Mouse (Mus musculus): Measurements from ENCODE around the gene Bak1. TPM values are rescaled to one million over a fixed set of nuclear protein-coding genes. Genes with fewer than 3 reads are reported as not detected.

Gene Bak1
- total RNA-seq (2017), result 39.5 to 56.8 TPM (median 45.8 TPM) in 3 replicates

GRCm38 (mm10) chr17:27028909-27029308, at the start of gene Bak1:
Gene Bak1, minus strand, starts transcription at chr17:27029009.
- ATAC-seq (replicated peaks; ENCODE audit: insufficient number of reproducible peaks, low FRiP score, low TSS enrichment, poor library complexity, severe bottlenecking), result no peak

- no peak for ATAC-seq (replicated peaks; ENCODE audit: insufficient number of reproducible peaks, low FRiP score, low TSS enrichment, poor library complexity, severe bottlenecking)
These were observed 49.7 kb upstream of the Bak1 start for GRCm38 (mm10) chr17:27078499-27078898.

DNA sequence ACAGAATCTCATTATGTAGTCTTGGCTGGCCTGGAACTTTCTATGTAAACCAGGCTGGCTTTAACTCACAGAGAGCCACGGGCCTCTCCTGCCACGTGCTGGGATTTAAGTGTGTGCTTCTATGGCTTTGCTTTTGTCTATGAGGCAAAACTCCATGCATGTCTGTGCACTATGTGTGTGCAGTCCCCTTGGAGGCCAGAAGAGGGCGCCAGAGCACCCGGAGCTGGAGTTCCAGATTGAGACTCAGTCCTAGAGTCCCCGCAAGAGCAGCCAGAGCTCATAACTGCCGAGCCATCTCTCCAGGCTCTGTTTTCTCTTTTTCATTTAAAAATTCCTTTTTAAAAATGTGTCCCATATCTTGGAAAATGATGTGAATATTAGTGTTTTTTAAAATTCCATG, 49.1 kb upstream of the Bak1 start:
- ATAC-seq (replicated peaks; ENCODE audit: insufficient number of reproducible peaks, low FRiP score, low TSS enrichment, poor library complexity, severe bottlenecking), result no peak

DNA sequence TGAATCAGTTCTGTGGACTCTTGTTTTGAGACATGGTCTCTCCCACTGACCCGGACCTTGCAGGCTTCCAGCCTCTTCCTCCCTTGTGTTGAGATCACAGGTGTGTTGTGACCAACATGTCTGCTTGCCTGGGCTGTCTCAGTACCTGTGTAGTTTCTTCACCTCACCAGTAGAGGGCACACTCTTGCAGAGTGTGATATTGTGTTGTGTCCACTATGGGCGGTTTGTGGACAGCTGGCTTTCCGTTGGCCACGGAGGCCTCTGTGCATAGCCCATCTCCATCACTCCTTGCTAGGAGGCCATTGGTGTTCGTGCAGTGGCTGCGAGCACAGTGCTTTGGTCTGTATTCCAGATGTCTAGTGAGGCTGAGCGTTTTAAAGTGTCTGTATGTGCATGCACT, 48.3 kb upstream of the Bak1 start:
- ATAC-seq (replicated peaks; ENCODE audit: insufficient number of reproducible peaks, low FRiP score, low TSS enrichment, poor library complexity, severe bottlenecking), result no peak

DNA sequence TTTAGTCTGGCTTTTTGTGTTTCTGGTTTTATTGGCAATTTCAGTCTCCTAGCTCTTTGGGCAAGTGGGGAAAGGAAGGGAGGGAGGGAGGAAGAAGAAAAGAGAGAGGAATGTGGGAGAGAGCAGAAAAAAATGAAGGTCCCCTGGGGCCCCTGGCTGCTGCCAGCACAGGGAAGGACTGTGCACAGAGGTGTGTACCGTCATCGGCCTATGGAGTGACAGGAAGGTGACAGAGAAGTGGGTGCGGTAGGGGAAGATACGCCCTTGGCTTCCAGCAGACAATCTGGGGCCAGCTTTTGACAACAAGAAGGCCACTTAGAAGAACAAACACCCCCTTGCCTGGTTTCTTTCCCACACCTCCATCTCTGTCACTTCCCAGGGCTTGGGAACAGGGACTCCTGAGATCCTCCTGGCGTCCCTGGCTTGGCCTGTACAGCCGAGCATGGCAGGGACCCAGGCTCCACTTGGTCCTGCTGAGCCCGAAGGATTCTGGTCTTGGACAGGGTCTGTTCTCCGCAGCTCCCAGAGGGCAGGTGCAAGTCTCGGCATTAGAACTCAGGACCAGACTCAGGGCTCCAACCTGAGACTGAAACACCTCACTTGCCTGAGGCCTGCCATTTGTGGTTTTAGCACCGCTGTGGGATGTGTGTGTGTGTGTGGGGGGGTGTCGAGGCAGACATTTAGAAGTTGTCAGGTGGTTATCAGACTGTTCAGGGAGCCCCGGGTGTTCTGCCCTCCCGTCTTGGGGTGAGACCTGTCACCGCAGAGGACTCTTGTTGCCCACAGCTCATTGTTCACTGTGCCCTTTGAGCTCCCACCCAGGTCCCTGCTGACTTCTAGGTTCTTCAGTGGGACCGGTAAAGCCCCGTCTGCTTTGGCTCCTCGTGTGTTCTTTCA, 46.3 kb upstream of the Bak1 start:
- ATAC-seq (replicated peaks; ENCODE audit: insufficient number of reproducible peaks, low FRiP score, low TSS enrichment, poor library complexity, severe bottlenecking), result no peak

GRCm38 (mm10) chr17:27074236-27074635, 45.4 kb upstream of the Bak1 start:
- ATAC-seq (replicated peaks; ENCODE audit: insufficient number of reproducible peaks, low FRiP score, low TSS enrichment, poor library complexity, severe bottlenecking), result peak; percentile 76

GRCm38 (mm10) chr17:27073778-27074177, 45.0 kb upstream of the Bak1 start:
- no peak for ATAC-seq (replicated peaks; ENCODE audit: insufficient number of reproducible peaks, low FRiP score, low TSS enrichment, poor library complexity, severe bottlenecking)

DNA sequence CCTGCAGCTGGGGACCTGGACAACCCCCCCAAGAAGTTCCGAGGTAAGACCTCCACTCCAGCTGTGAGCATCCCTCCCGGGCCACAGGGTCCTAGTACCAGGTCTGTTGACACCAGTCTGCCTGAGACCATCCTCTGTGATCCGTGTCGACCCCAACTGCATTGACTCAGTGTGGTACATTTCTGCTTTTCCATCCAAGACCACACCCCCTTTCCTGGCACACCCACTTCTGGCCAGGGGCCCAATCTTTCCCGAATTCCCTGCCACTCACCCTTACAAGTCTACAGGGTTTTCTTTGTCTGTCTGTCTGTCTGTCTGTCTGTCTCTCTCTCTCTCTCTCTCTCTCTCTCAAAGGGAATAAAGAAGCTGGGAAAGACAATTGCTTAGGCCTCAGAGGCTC, 44.3 kb upstream of the Bak1 start:
- ATAC-seq (replicated peaks; ENCODE audit: insufficient number of reproducible peaks, low FRiP score, low TSS enrichment, poor library complexity, severe bottlenecking), result no peak

DNA sequence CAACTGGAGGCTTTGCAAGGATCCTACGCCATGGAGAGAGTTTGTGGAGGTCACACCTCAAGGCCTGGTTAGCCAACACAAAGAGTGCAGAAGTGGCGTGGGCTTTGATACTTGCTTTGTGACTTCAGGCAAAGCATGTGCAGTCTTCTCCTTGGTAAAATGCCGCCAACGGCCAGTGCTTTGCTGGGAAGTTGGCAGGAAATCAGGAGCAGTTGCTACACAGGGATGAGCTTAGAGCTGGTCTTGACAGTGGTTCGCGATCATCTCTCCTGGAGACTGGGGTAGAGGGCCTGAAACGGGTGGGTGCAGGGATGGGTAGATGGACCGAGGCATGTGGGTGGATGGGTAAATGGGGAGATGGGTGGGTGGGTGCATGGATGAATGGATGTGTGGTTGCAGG, 43.6 kb upstream of the Bak1 start:
- ATAC-seq (replicated peaks; ENCODE audit: insufficient number of reproducible peaks, low FRiP score, low TSS enrichment, poor library complexity, severe bottlenecking), result no peak

GRCm38 (mm10) chr17:27071630-27072029, 42.8 kb upstream of the Bak1 start:
- ATAC-seq (replicated peaks; ENCODE audit: insufficient number of reproducible peaks, low FRiP score, low TSS enrichment, poor library complexity, severe bottlenecking), result no peak

GRCm38 (mm10) chr17:27070913-27071312, 42.1 kb upstream of the Bak1 start:
- no peak for ATAC-seq (replicated peaks; ENCODE audit: insufficient number of reproducible peaks, low FRiP score, low TSS enrichment, poor library complexity, severe bottlenecking)

DNA sequence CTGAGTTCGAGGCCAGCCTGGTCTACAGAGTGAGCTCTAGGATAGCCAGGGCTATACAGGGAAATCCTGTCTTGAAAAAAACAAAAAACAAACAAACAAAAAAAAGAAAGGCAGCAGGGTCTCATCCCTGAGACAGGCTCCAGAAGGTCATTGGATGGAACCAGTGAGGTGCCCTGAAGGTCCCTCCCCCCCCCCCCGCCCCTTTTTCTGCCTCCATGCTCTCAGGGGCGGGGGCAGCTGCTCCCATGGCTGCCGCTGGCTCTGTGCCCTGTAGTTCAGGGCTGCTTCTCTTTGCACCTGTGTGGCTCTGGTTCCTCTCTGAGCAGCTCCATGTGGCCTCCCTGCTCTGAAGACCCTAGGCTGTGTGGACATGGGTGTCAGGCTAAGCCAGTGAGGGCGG, 40.3 kb upstream of the Bak1 start:
- no peak for ATAC-seq (replicated peaks; ENCODE audit: insufficient number of reproducible peaks, low FRiP score, low TSS enrichment, poor library complexity, severe bottlenecking)

DNA sequence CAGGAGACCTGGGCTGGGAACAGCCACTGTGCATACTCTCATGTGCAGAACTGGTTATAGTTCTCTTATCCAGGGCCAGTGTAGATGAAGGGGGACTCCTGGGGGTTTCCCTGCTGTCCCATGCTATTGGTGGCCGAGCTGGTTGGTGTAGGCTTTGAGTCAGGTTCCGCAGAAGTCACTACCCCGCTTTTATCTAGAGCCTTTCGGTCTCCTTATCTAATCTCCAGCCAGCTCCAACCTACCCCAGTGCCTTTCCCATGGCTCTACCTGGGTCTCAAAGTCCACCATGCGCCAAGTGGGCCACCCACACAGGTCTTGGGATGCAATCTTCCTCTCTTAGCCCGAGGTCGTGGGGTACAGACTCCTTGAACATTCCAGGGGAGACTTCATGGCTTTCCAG, 37.3 kb upstream of the Bak1 start:
- ATAC-seq (replicated peaks; ENCODE audit: insufficient number of reproducible peaks, low FRiP score, low TSS enrichment, poor library complexity, severe bottlenecking), result no peak

GRCm38 (mm10) chr17:27064195-27064594, 35.4 kb upstream of the Bak1 start:
- no peak for ATAC-seq (replicated peaks; ENCODE audit: insufficient number of reproducible peaks, low FRiP score, low TSS enrichment, poor library complexity, severe bottlenecking)

DNA sequence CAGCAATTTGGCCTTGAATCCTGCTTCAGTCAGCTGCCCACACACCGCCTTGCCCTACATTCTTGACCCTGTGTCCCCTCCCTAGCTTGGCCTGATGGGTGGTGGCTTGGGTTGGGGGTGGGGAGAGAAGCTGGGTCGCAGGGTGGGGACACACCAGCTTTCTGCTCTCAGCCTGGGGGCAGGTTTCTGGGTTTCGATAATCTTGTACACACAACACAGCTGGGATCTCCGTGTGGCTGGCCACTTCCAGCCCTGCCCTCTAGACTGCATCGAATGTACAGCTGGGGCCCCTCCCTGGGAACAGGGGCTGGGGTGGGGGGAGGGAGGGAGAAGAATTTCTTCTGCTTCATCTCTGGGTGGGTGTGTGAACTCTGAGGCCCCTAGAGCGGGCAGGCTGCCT, 34.9 kb upstream of the Bak1 start:
- ATAC-seq (replicated peaks; ENCODE audit: insufficient number of reproducible peaks, low FRiP score, low TSS enrichment, poor library complexity, severe bottlenecking), result no peak

- no peak for ATAC-seq (replicated peaks; ENCODE audit: insufficient number of reproducible peaks, low FRiP score, low TSS enrichment, poor library complexity, severe bottlenecking)
These were observed 33.9 kb upstream of the Bak1 start for GRCm38 (mm10) chr17:27062684-27063083.

- ATAC-seq (replicated peaks; ENCODE audit: insufficient number of reproducible peaks, low FRiP score, low TSS enrichment, poor library complexity, severe bottlenecking), result no peak
These were observed 32.9 kb upstream of the Bak1 start for GRCm38 (mm10) chr17:27061727-27062126.

GRCm38 (mm10) chr17:27060698-27061097, 31.9 kb upstream of the Bak1 start:
- ATAC-seq (replicated peaks; ENCODE audit: insufficient number of reproducible peaks, low FRiP score, low TSS enrichment, poor library complexity, severe bottlenecking), result no peak

- no peak for ATAC-seq (replicated peaks; ENCODE audit: insufficient number of reproducible peaks, low FRiP score, low TSS enrichment, poor library complexity, severe bottlenecking)
These were observed 28.8 kb upstream of the Bak1 start for GRCm38 (mm10) chr17:27057517-27058055.

DNA sequence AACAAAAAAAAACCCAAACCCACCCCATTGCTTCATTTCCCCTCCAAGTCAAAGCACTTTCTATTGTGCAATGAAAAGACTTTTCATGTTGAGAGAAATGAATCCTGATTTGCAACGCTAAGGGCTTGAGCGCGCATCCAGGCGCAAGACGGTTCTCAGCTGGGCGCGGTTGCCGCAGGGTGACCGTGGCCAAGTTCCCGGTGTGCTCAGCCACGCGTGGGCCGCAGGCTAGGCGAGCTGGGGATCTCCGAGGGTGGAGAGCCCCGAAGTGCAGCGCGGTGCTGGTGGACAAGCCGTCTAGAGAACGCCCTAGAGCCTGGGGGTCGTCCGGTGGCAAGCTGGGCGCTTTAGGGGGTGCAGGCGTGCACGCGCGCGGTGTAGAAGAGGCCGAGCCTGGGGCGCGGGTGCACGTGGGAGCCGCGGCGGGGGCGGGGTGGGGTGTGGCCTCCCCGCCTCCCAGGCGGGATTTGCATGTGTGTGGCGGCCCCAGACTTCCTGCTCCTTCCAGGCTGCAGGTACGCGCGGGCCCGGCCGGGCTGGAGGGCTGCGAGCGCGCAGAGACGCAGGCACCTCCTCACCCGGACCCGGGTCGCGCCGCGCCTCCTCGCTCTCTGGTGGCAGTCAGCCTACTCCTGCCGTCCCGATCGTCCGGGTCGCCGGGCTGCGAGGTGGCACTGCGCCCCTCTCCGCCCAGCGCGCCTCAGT, 28.2 kb upstream of the Bak1 start, which contains the start of gene Itpr3:
TSS of gene Itpr3 (plus strand) at position 493 of the 705 bp plus-strand sequence.
- ATAC-seq (replicated peaks; ENCODE audit: insufficient number of reproducible peaks, low FRiP score, low TSS enrichment, poor library complexity, severe bottlenecking), result peak; percentile 41; the same call in 1 of the 2 replicates
